Mouse (Mus musculus): Measurements from ENCODE around the gene Fv1. TPM values are rescaled to one million over a fixed set of nuclear protein-coding genes. Genes with fewer than 3 reads are reported as not detected.

Fv1 gene
- polyA plus RNA-seq, 1 experiment from 2014 or later = 15.2 TPM

GRCm38 (mm10) chr4:147897348-147897747, 28.6 kb downstream of the Fv1 start:
- DNase-seq (ENCODE audit: low spot score, missing footprints) (no peak), ATAC-seq (ENCODE audit: low FRiP score) (no peak)
- Histone ChIP-seq H3K27ac (ENCODE audit: low read depth, low read length) (no peak overlapping the region), H3K4me3 (ENCODE audit: low read depth, low read length) (no peak overlapping the region), H3K9me3 (ENCODE audit: control insufficient read depth, low read length) (no peaks in the 10 kb centered on the region), H3K4me1 (ENCODE audit: control insufficient read depth, insufficient read depth, low read length) (no peaks in the 10 kb centered on the region), H3K9ac (ENCODE audit: low read length) (no peak overlapping the region), H3K27me3 (ENCODE audit: control insufficient read depth, insufficient read depth, low read length) (no peaks in the 10 kb centered on the region), H3K4me2 (no peak overlapping the region), H3K36me3 (ENCODE audit: control insufficient read depth, insufficient read depth, low read length) (peaks cover 13% of the 10 kb centered on the region)
- WGBS = 90% methylated on average over 3 of the region's 3 CpGs

DNA sequence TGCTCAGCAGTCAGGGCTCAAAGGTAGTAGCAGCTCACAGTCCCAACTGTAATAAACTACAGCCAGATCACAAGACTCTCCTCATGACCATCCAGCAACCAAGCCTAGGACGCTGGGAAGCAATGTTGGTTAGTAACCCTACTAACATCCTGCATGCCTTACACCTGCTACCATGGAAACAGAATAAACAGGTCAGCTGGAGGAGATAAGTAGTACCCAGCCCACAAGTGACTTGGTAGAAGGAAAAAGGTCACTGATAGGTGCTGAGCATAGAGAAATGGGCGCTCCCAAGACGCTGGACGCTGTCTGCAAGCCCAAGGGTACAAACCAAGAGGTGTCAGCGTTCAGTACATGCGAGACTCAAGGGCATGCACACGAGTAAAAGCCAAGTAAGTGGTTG, 31.7 kb downstream of the Fv1 start:
- Histone ChIP-seq H3K27me3 (ENCODE audit: control insufficient read depth, insufficient read depth, low read length) (no peaks in the 10 kb centered on the region), H3K27ac (ENCODE audit: low read depth, low read length) (no peak overlapping the region), H3K9ac (ENCODE audit: low read length) (no peak overlapping the region), H3K4me2 (no peak overlapping the region), H3K9me3 (ENCODE audit: control insufficient read depth, low read length) (no peaks in the 10 kb centered on the region), H3K4me1 (ENCODE audit: control insufficient read depth, insufficient read depth, low read length) (peaks cover 8% of the 10 kb centered on the region), H3K4me3 (ENCODE audit: low read depth, low read length) (no peak overlapping the region), H3K36me3 (ENCODE audit: control insufficient read depth, insufficient read depth, low read length) (peaks cover 13% of the 10 kb centered on the region)
- 94% methylated on average over 7 of the region's 7 CpGs for WGBS
- no peak for ATAC-seq (ENCODE audit: low FRiP score)
- DNase-seq (ENCODE audit: low spot score, missing footprints) = no peak

GRCm38 (mm10) chr4:147902906-147903500, 34.2 kb downstream of the Fv1 start:
- H3K27me3 ChIP-seq (ENCODE audit: control insufficient read depth, insufficient read depth, low read length) = no peaks in the 10 kb centered on the region
- WGBS = 93% methylated on average over 12 of the region's 12 CpGs
- H3K36me3 ChIP-seq (ENCODE audit: control insufficient read depth, insufficient read depth, low read length) = peaks cover 6% of the 10 kb centered on the region; the same call in 1 of the 2 replicates
- no peak overlapping the region for H3K27ac ChIP-seq (ENCODE audit: low read depth, low read length)
- no peak overlapping the region for H3K4me2 ChIP-seq
- no peaks in the 10 kb centered on the region for H3K9me3 ChIP-seq (ENCODE audit: control insufficient read depth, low read length)
- ATAC-seq (ENCODE audit: low FRiP score) (no peak), DNase-seq (ENCODE audit: low spot score, missing footprints) (no peak)
- peaks cover 8% of the 10 kb centered on the region for H3K4me1 ChIP-seq (ENCODE audit: control insufficient read depth, insufficient read depth, low read length)
- H3K4me3 ChIP-seq (ENCODE audit: low read depth, low read length) = no peak overlapping the region
- no peak overlapping the region for H3K9ac ChIP-seq (ENCODE audit: low read length)

DNA sequence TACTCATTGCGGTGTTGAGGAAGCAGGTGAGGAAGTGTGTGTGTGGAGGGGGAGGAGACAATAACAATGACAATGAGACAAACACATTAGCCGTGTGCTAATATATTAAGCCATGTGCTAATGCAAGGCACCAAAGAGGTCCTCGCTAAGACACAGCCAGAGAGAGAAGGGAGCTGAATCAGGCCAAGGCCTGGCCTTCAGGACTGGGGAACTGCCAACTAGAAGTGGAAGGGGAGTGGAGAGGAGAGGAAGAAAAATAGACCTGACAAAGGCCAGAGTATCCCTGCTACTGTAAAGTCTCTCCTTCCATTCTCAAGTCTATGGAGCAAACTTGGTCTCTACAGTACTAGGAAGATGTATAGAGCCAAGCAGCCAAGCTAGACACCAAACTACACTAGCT, 34.8 kb downstream of the Fv1 start:
- peak overlapping the region; percentile 84; the same call in 1 of the 2 replicates for H3K9ac ChIP-seq (ENCODE audit: low read length)
- WGBS = 88% methylated on average over 3 of the region's 3 CpGs

DNA sequence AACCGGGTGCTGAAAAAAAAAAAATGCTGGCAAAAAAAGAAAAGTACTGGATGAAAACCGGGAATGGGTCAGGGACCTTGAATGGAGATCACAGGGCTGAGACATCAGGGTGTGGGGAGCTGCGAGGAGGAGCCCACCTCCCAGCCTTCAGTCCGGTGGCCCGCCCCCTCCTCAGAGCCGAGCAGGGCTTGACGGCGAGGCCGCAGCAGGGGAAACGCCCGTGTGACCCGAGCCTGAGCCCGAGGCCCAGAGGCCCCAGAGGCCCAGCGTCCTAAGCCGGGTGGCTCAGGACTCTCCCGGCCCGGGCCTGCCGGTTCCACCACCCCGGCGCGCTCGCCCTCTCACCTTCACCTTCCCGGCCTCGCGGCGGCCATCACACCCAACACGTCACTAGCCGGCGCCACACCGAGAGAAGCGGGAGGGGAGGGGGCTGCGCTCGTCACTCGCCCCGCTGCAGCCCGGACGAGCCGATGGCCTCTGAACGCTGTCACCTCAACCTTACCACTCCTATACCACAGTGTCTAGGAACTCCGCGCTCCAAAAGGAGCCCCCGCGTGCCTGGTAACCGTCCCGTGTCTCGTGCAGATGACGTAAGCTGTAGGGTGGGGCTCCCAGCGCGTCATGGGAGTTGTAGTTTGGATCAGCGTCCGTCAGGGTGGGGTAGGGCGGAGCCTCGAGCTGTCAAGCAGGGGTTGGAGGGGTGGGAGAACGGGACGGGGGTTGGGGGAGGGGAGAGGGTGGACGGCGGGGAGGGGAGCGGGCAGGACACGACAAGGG, 35.7 kb downstream of the Fv1 start, which contains the start of gene Mfn2:
TSS of gene Mfn2 (minus strand) at position 392 of the 777 bp plus-strand sequence.
- peak within 1 kb of the TSS; percentile 58 for H3K27ac ChIP-seq (ENCODE audit: low read depth, low read length)
- DNase-seq (ENCODE audit: low spot score, missing footprints) = peak; percentile 99

More for the DNA sequence above, 34.8 kb downstream of the Fv1 start:
- Histone ChIP-seq H3K27me3 (ENCODE audit: control insufficient read depth, insufficient read depth, low read length) (no peaks in the 10 kb centered on the region), H3K4me3 (ENCODE audit: low read depth, low read length) (peak overlapping the region; percentile 93), H3K27ac (ENCODE audit: low read depth, low read length) (no peak overlapping the region), H3K36me3 (ENCODE audit: control insufficient read depth, insufficient read depth, low read length) (peaks cover 6% of the 10 kb centered on the region; the same call in 1 of the 2 replicates), H3K4me1 (ENCODE audit: control insufficient read depth, insufficient read depth, low read length) (peaks cover 8% of the 10 kb centered on the region), H3K9me3 (ENCODE audit: control insufficient read depth, low read length) (no peaks in the 10 kb centered on the region), H3K4me2 (peak overlapping the region; percentile 74)
- ATAC-seq (ENCODE audit: low FRiP score) = no peak
- no peak for DNase-seq (ENCODE audit: low spot score, missing footprints)

DNA sequence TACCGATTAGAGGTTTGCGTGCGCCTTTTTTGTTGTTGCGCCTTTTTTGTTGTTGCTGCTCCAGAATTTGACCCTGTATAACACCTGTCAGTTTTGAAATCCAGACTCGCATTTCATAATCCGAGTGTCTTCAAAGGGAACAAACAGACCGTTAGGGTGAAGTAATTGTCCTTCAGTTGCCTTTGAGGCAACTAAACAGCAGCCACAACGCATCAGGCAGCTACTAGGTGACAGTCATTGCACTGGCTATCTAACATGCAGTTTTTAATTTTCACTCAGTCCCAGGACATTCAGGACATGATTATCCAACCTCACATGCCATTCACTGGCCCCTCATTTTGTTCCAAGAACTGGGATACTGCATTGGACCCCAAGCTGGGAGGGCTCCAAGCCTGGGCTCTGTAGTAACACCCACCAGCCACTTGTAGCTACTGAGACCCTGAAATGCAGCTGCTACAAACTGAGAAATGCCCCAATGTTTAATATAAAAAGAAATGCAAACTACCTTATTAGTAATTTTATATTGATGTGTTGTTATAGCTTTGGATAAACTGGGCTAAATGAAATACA, 36.4 kb downstream of the Fv1 start:
- no peak for DNase-seq (ENCODE audit: low spot score, missing footprints)
- peak; percentile 44 for ATAC-seq (ENCODE audit: low FRiP score)
- H3K9me3 ChIP-seq (ENCODE audit: control insufficient read depth, low read length) = no peaks in the 10 kb centered on the region
- H3K27me3 ChIP-seq (ENCODE audit: control insufficient read depth, insufficient read depth, low read length) = no peaks in the 10 kb centered on the region
- peaks cover 3% of the 10 kb centered on the region; the same call in 1 of the 2 replicates for H3K36me3 ChIP-seq (ENCODE audit: control insufficient read depth, insufficient read depth, low read length)
- peak overlapping the region; percentile 93 for H3K4me3 ChIP-seq (ENCODE audit: low read depth, low read length)
- peak overlapping the region; percentile 53 for H3K9ac ChIP-seq (ENCODE audit: low read length)
- H3K27ac ChIP-seq (ENCODE audit: low read depth, low read length) = no peak overlapping the region
- H3K4me2 ChIP-seq = peak overlapping the region; percentile 50
- 1% methylated on average over 8 of the region's 8 CpGs for WGBS
- peaks cover 8% of the 10 kb centered on the region for H3K4me1 ChIP-seq (ENCODE audit: control insufficient read depth, insufficient read depth, low read length)

More for the DNA sequence above, 35.7 kb downstream of the Fv1 start, which contains the start of gene Mfn2:
- H3K27me3 ChIP-seq (ENCODE audit: control insufficient read depth, insufficient read depth, low read length) = no peaks in the 10 kb centered on the region
- peak; percentile 96 for ATAC-seq (ENCODE audit: low FRiP score)
- no peaks in the 10 kb centered on the region for H3K9me3 ChIP-seq (ENCODE audit: control insufficient read depth, low read length)
- peaks cover 6% of the 10 kb centered on the region; the same call in 1 of the 2 replicates for H3K36me3 ChIP-seq (ENCODE audit: control insufficient read depth, insufficient read depth, low read length)
- WGBS = under 1% methylated on average over 57 of the region's 59 CpGs
- peak within 1 kb of the TSS; percentile 74 for H3K4me2 ChIP-seq
- peak within 1 kb of the TSS; percentile 93 for H3K4me3 ChIP-seq (ENCODE audit: low read depth, low read length)
- H3K9ac ChIP-seq (ENCODE audit: low read length) = peak within 1 kb of the TSS; percentile 84
- H3K4me1 ChIP-seq (ENCODE audit: control insufficient read depth, insufficient read depth, low read length) = peaks cover 8% of the 10 kb centered on the region

DNA sequence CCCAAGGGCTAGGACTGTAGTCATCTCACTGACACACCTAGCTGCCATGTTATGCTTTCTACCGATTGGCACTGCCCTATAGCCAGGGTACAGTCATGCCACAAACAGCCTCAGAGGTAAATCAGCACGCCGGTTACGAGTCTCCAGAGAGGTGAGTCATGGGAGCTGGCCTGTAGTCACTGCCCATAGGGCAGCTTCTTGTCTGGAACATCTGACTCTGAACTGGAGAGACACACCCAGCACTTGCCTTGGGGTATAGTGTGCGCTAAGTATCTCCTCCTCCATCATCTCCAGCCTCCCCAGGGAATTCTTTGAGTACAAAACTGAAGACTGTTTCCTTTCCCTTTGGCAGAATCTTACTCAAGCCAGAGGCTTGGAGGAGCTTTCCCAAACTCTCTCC, 37.5 kb downstream of the Fv1 start:
- ATAC-seq (ENCODE audit: low FRiP score) (no peak), DNase-seq (ENCODE audit: low spot score, missing footprints) (no peak)
- H3K36me3 ChIP-seq (ENCODE audit: control insufficient read depth, insufficient read depth, low read length) = peaks cover 3% of the 10 kb centered on the region; the same call in 1 of the 2 replicates
- H3K9me3 ChIP-seq (ENCODE audit: control insufficient read depth, low read length) = no peaks in the 10 kb centered on the region
- H3K4me2 ChIP-seq = no peak overlapping the region
- H3K4me3 ChIP-seq (ENCODE audit: low read depth, low read length) = no peak overlapping the region
- H3K9ac ChIP-seq (ENCODE audit: low read length) = no peak overlapping the region
- H3K27ac ChIP-seq (ENCODE audit: low read depth, low read length) = no peak overlapping the region
- 84% methylated on average over 5 of the region's 5 CpGs for WGBS
- H3K4me1 ChIP-seq (ENCODE audit: control insufficient read depth, insufficient read depth, low read length) = peaks cover 8% of the 10 kb centered on the region
- H3K27me3 ChIP-seq (ENCODE audit: control insufficient read depth, insufficient read depth, low read length) = no peaks in the 10 kb centered on the region

GRCm38 (mm10) chr4:147909486-147909885, 40.7 kb downstream of the Fv1 start:
- H3K27me3 ChIP-seq (ENCODE audit: control insufficient read depth, insufficient read depth, low read length) = no peaks in the 10 kb centered on the region
- no peaks in the 10 kb centered on the region for H3K9me3 ChIP-seq (ENCODE audit: control insufficient read depth, low read length)
- ATAC-seq (ENCODE audit: low FRiP score) (no peak), DNase-seq (ENCODE audit: low spot score, missing footprints) (no peak)
- no peak overlapping the region for H3K4me3 ChIP-seq (ENCODE audit: low read depth, low read length)
- 87% methylated on average over 5 of the region's 5 CpGs for WGBS
- H3K9ac ChIP-seq (ENCODE audit: low read length) = no peak overlapping the region
- peaks cover 3% of the 10 kb centered on the region for H3K4me1 ChIP-seq (ENCODE audit: control insufficient read depth, insufficient read depth, low read length)
- no peak overlapping the region for H3K4me2 ChIP-seq
- no peaks in the 10 kb centered on the region for H3K36me3 ChIP-seq (ENCODE audit: control insufficient read depth, insufficient read depth, low read length)
- no peak overlapping the region for H3K27ac ChIP-seq (ENCODE audit: low read depth, low read length)
